Mouse (Mus musculus) CD4-positive naive resting alpha-beta T cell, adult 57 days (primary cell): ENCODE data around the gene Pelo. TPM values are rescaled to one million over a fixed set of nuclear protein-coding genes. Genes with fewer than 3 reads are reported as not detected.

Experiments used
- total RNA-seq: library from RNA; stranded (reverse); gene quantifications from one replicate; pipeline ENCODE4 v1.2.4, GENCODE M21; 2023

Pelo gene
- total RNA-seq = 9.6 TPM

DNA sequence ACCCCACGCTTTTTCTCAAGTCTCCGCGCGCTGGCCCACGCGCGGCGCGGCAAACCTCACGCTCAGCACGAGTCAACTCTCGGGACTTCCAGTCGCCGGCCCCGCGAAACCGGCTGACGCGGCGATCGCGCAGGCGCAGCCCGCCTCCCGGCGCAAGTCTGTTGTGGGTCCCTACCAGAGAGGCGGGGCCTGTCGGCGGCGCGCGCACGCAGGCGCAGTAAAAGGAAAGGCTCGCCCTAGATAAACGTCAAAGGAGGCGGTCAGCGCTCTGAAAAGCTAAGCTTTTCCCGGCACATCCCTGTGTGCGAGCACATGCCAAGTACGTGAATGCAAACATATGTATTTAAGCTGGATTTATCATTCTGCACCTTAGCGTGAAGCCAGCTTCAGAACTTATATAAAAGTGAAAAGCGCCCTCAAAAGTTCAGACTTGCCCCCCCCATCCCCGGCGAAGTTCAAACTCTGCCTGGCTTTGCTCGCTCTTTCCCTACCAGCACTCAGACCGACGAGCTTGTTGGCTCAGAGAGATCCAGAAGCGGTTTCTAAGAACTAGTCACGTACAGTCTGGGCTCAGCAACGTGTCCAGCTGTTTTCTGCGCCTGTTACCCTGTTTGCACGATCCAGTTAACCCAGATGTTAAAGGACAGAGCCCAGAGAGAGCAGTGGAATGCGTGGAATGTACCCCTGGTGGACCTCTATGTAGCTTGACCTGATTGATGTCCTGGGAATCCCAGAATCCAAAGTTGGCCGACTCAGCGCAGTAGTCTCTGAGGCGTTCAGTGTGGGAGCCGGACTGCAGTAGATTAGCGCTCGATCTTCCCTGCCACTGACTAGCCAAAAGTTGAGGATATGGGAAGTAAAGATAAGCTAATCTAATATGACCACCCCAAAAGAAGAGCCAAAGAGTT, at the start of gene Pelo:
Pelo (minus strand) TSS at position 118 of the 908 bp plus-strand sequence.

GRCm38 (mm10) chr13:115101355-115102191, 11.6 kb upstream of the Pelo start, which contains the start of the genes Gm49395 and Itga1:
Gm49395 (minus strand) TSS chr13:115101921.
Itga1 (minus strand) TSS chr13:115101964.

Other genes starting within 250 kb of the Pelo start
- gene Itga2, start 158.1 kb downstream of the Pelo start, total RNA-seq = 3.3 TPM
- gene Gm49395, start 11.7 kb upstream of the Pelo start, total RNA-seq = not detected
- gene Itga1, start 11.8 kb upstream of the Pelo start, total RNA-seq = 0.59 TPM